Mouse (Mus musculus): Measurements from ENCODE around the gene Tlcd1. TPM values are rescaled to one million over a fixed set of nuclear protein-coding genes. Genes with fewer than 3 reads are reported as not detected.

The Tlcd1 gene
- polyA plus RNA-seq, 1 experiment from 2014 or later: 50.3 TPM

DNA sequence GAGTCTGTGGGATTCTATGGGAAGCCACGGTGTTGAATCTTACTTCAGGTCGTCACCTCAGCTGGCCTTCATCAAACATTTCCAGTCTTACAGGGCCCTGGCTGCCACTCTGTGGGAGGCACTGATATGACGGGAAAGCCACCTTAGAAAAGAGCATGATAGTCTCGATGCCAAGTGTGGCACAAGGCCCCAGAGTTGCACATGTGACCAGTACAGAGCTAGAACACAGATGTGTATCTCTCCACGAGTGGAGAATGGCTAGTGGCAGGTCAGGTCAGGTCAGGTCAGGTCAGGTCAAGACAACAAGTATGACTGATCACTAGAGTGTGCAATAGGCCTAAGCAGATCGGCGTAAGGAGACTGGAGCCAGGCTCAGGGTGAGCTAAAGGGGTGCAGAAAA lies 34.1 kb downstream of the Tlcd1 start:
- H3K36me3 ChIP-seq: peaks cover 99% of the 10 kb centered on the region
- H3K9ac ChIP-seq: no peak overlapping the region
- no peak overlapping the region for H3K27ac ChIP-seq
- 72% methylated on average over 7 of the region's 7 CpGs for WGBS (ENCODE audit: insufficient replicate concordance)
- H3K4me3 ChIP-seq (replicated peaks): no peak overlapping the region
- no peak for DNase-seq
- H3K4me1 ChIP-seq (replicated peaks): no peaks in the 10 kb centered on the region
- no peaks in the 10 kb centered on the region for H3K27me3 ChIP-seq
- no peaks in the 10 kb centered on the region for H3K9me3 ChIP-seq (replicated peaks)
- H3K4me2 ChIP-seq: no peak overlapping the region
- ATAC-seq (ENCODE audit: low read depth): no peak; the same call in 1 of the 2 replicates

DNA sequence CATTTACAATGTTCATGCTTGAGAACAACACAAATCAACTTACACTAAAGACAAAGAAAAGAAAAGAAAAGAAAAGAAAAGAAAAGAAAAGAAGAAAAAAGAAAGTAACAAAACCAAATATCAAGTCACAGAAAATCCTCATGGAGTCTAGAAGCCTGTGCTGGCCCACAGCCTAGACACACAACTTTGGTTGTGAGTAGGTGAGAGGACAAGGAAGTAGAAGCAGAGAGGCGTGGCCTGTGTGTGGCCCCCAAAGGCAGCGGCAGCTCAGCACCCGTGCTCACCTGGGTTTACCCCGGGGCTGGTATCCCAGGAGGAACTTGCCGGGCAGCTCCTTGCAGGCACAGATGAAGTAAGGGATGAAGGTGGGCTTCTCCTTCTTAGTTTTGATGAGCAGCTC lies 35.0 kb downstream of the Tlcd1 start:
- Histone ChIP-seq H3K4me3 (replicated peaks) (no peak overlapping the region), H3K9me3 (replicated peaks) (no peaks in the 10 kb centered on the region), H3K4me2 (no peak overlapping the region), H3K36me3 (peaks cover 99% of the 10 kb centered on the region), H3K9ac (no peak overlapping the region), H3K27me3 (no peaks in the 10 kb centered on the region), H3K4me1 (replicated peaks) (no peaks in the 10 kb centered on the region), H3K27ac (no peak overlapping the region)
- WGBS (ENCODE audit: insufficient replicate concordance): 84% methylated on average over 5 of the region's 5 CpGs
- no peak for DNase-seq
- ATAC-seq (ENCODE audit: low read depth): no peak

DNA sequence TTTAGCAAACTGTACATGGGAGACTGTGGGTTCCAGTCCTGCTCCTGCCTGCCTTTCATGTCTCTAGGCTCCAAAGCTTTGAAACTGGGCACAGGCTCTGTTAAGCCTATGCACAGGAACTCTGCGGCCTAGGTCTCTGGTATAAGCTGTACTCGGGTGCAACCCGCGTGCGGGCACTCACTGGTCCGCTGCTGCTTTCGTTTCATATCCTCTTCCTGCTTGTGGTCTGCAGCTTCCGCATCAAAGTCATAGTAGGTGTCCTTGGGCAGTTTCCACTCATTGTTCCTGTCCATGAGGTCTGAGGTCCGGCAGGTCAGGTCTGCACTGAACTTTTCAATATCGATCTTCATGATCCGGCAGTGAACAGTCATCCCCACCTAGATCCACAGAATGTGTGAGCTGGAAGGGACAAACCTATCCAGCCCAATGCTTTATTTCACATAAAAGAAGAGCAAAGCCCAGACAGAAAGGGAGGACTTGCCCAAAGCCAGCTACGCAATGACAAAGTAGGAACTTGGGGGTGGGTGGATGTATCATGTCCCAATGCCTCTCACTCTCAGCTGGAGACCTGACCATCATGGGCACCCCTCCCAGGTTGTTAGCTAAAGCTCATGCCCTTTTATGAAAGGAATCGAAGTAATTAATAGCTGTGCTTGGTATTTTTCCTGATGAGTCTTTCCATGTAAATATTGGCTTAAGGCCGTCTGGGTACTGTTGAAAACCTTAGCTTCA lies 36.7 kb downstream of the Tlcd1 start:
- Histone ChIP-seq H3K9me3 (replicated peaks) (no peaks in the 10 kb centered on the region), H3K27ac (no peak overlapping the region), H3K4me3 (replicated peaks) (no peak overlapping the region), H3K4me1 (replicated peaks) (no peaks in the 10 kb centered on the region), H3K4me2 (no peak overlapping the region), H3K36me3 (peaks cover 98% of the 10 kb centered on the region), H3K27me3 (no peaks in the 10 kb centered on the region), H3K9ac (no peak overlapping the region)
- WGBS (ENCODE audit: insufficient replicate concordance): 65% methylated on average over 14 of the region's 14 CpGs
- ATAC-seq (ENCODE audit: low read depth) (no peak), DNase-seq (no peak)

GRCm38 (mm10) chr11:78215709-78216317 lies 39.3 kb downstream of the Tlcd1 start:
- H3K9ac ChIP-seq: no peak overlapping the region
- H3K27me3 ChIP-seq: no peaks in the 10 kb centered on the region
- H3K36me3 ChIP-seq: peaks cover 98% of the 10 kb centered on the region
- ATAC-seq (ENCODE audit: low read depth): no peak
- H3K4me2 ChIP-seq: no peak overlapping the region
- H3K9me3 ChIP-seq (replicated peaks): no peaks in the 10 kb centered on the region
- no peak overlapping the region for H3K27ac ChIP-seq
- WGBS (ENCODE audit: insufficient replicate concordance): 85% methylated on average over 11 of the region's 11 CpGs
- no peak for DNase-seq
- no peaks in the 10 kb centered on the region for H3K4me1 ChIP-seq (replicated peaks)
- no peak overlapping the region for H3K4me3 ChIP-seq (replicated peaks)

DNA sequence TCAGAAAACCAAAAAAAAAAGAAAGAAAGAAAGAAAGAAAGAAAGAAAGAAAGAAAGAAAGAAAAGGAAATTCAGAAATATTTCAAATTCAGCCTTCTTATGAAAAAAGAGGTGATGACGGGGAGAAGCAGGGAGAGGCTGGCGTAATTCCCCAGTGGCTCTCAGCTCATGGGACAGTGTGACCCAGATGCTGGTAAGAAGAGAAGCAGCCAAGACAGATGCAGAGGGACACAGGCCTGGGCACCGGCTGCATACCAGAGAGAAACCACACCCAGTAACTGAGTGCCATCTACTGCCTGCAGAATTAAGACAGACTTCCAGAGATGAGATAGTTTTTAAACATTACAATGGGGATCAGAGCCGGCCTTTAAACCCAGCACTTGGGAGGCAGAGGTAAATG lies 47.1 kb downstream of the Tlcd1 start:
- DNase-seq: no peak

More for the DNA sequence above, 47.1 kb downstream of the Tlcd1 start:
- Histone ChIP-seq H3K4me1 (replicated peaks) (no peaks in the 10 kb centered on the region), H3K9me3 (replicated peaks) (no peaks in the 10 kb centered on the region), H3K36me3 (peaks cover 98% of the 10 kb centered on the region), H3K4me3 (replicated peaks) (no peak overlapping the region), H3K9ac (no peak overlapping the region), H3K4me2 (no peak overlapping the region), H3K27me3 (no peaks in the 10 kb centered on the region), H3K27ac (no peak overlapping the region)
- 80% methylated on average over 4 of the region's 4 CpGs for WGBS (ENCODE audit: insufficient replicate concordance)
- no peak for ATAC-seq (ENCODE audit: low read depth)

Small RNAs within 50 kb of the gene (microRNA-seq; reads per million reads assigned to microRNA genes)
- 2.1 reads per million for gene Mir7653

Other genes with a start within 250 kb of the Tlcd1 start
- gene Sez6, start 245.9 kb upstream of the Tlcd1 start, polyA plus RNA-seq (2015; fragmentation: Nextera tagmentation; extraction: Ambion mirVana): 0.03 and 0.20 TPM in 2 replicates
- 6.5 and 7.6 TPM in 2 replicates for gene Phf12, start 194.0 kb upstream of the Tlcd1 start, polyA plus RNA-seq (2015; fragmentation: Nextera tagmentation; extraction: Ambion mirVana)
- 18.2 and 19.3 TPM in 2 replicates for gene Dhrs13, start 144.4 kb upstream of the Tlcd1 start, polyA plus RNA-seq (2015; fragmentation: Nextera tagmentation; extraction: Ambion mirVana)
- 24.6 and 27.1 TPM in 2 replicates for gene Flot2, start 138.8 kb upstream of the Tlcd1 start, polyA plus RNA-seq (2015; fragmentation: Nextera tagmentation; extraction: Ambion mirVana)
- 19.1 and 20.2 TPM in 2 replicates for gene Eral1, start 96.3 kb upstream of the Tlcd1 start, polyA plus RNA-seq (2015; fragmentation: Nextera tagmentation; extraction: Ambion mirVana)
- gene Fam222b, start 82.1 kb upstream of the Tlcd1 start, polyA plus RNA-seq (2015; fragmentation: Nextera tagmentation; extraction: Ambion mirVana): 3.7 and 5.5 TPM in 2 replicates
- 28.0 and 34.6 TPM in 2 replicates for gene Traf4, start 11.1 kb upstream of the Tlcd1 start, polyA plus RNA-seq (2015; fragmentation: Nextera tagmentation; extraction: Ambion mirVana)
- gene Nek8, start within 50 bp of the Tlcd1 start, polyA plus RNA-seq (2015; fragmentation: Nextera tagmentation; extraction: Ambion mirVana): 8.9 and 9.2 TPM in 2 replicates
- gene Rpl23a, start 6.9 kb downstream of the Tlcd1 start, polyA plus RNA-seq (2015; fragmentation: Nextera tagmentation; extraction: Ambion mirVana): 1,033 and 1,075 TPM in 2 replicates
- gene Rab34, start 11.7 kb downstream of the Tlcd1 start, polyA plus RNA-seq (2015; fragmentation: Nextera tagmentation; extraction: Ambion mirVana): 13.5 and 15.6 TPM in 2 replicates
- gene Proca1, start 16.7 kb downstream of the Tlcd1 start, polyA plus RNA-seq (2015; fragmentation: Nextera tagmentation; extraction: Ambion mirVana): 0.44 and 0.65 TPM in 2 replicates
- 29.6 and 29.8 TPM in 2 replicates for gene Sdf2, start 69.0 kb downstream of the Tlcd1 start, polyA plus RNA-seq (2015; fragmentation: Nextera tagmentation; extraction: Ambion mirVana)
- 9.8 and 12.3 TPM in 2 replicates for gene Supt6, start 69.3 kb downstream of the Tlcd1 start, polyA plus RNA-seq (2015; fragmentation: Nextera tagmentation; extraction: Ambion mirVana)
- gene 2610507B11Rik, start 85.0 kb downstream of the Tlcd1 start, polyA plus RNA-seq (2015; fragmentation: Nextera tagmentation; extraction: Ambion mirVana): 33.6 and 42.8 TPM in 2 replicates
- gene BC030499, start 114.1 kb downstream of the Tlcd1 start, polyA plus RNA-seq (2015; fragmentation: Nextera tagmentation; extraction: Ambion mirVana): 0.06 TPM in 1 of 2 replicates, not detected in the other
- 30.3 and 32.6 TPM in 2 replicates for gene Spag5, start 124.8 kb downstream of the Tlcd1 start, polyA plus RNA-seq (2015; fragmentation: Nextera tagmentation; extraction: Ambion mirVana)
- 4.9 and 5.2 TPM in 2 replicates for gene Aldoc, start 146.3 kb downstream of the Tlcd1 start, polyA plus RNA-seq (2015; fragmentation: Nextera tagmentation; extraction: Ambion mirVana)
- 32.3 and 37.1 TPM in 2 replicates for gene Pigs, start 151.7 kb downstream of the Tlcd1 start, polyA plus RNA-seq (2015; fragmentation: Nextera tagmentation; extraction: Ambion mirVana)
- 27.4 and 28.0 TPM in 2 replicates for gene Unc119, start 166.8 kb downstream of the Tlcd1 start, polyA plus RNA-seq (2015; fragmentation: Nextera tagmentation; extraction: Ambion mirVana)
- gene Foxn1, start 209.8 kb downstream of the Tlcd1 start, polyA plus RNA-seq (2015; fragmentation: Nextera tagmentation; extraction: Ambion mirVana): not detected in 2 replicates
- gene Slc13a2, start 245.5 kb downstream of the Tlcd1 start, polyA plus RNA-seq (2015; fragmentation: Nextera tagmentation; extraction: Ambion mirVana): 0.07 TPM in 1 of 2 replicates, not detected in the other